Mouse (Mus musculus): ENCODE results near the gene Ctdspl. TPM values are rescaled to one million over a fixed set of nuclear protein-coding genes. Genes with fewer than 3 reads are reported as not detected.

Gene Ctdspl
- polyA plus RNA-seq, 1 experiment from 2014 or later: 7.5 TPM

DNA sequence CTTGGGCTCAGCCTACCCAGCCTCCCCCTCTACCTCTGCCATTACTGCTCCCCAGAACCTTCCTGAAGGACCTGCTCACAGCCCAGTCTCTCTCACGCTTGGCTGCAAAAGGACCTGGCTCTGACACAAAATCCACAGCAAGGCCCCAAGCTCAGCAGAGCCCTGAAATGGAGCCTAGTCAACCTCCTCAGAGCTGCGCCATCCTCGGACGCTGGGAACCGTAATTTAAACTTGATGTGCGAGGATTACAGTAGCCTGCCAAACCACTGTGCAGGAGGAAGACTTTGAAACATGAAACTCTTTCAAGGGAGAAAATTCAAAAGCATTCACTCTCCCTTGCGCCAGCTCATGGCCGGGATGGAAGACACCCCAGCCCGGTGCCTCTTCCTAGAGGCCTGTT is 34.7 kb upstream of the Ctdspl start:
- Histone ChIP-seq H3K9me3 (no peaks in the 10 kb centered on the region), H3K9ac (no peak overlapping the region), H3K36me3 (replicated peaks) (no peaks in the 10 kb centered on the region), H3K27ac (no peak overlapping the region), H3K27me3 (replicated peaks) (no peaks in the 10 kb centered on the region), H3K4me1 (no peaks in the 10 kb centered on the region; the same call in 1 of the 2 replicates), H3K4me3 (no peak overlapping the region), H3K4me2 (no peak overlapping the region)
- no peak for ATAC-seq (replicated peaks)
- WGBS: 85% methylated on average over 9 of the region's 9 CpGs

DNA sequence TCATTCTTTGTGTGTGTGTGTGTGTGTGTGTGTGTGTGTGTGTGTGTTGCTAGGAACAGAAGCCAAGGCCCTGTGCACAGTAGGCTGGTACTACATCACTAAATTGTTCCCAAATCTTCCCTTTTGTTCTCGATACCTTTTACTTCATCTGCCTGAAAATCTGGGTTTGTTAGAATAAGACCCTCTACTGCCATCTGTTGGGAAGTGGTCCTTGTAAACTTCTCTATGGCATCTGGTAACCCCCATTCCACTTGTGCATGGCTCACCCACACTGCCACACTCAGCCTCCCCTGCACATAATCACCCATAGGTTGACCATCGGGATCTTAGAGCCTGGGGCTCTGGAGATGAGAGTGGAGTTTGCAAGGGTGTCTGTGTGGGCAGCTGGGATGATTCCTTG is 31.2 kb upstream of the Ctdspl start:
- Histone ChIP-seq H3K4me2 (no peak overlapping the region), H3K27ac (no peak overlapping the region), H3K4me1 (no peaks in the 10 kb centered on the region; the same call in 1 of the 2 replicates), H3K9ac (no peak overlapping the region), H3K27me3 (replicated peaks) (no peaks in the 10 kb centered on the region), H3K4me3 (no peak overlapping the region), H3K36me3 (replicated peaks) (no peaks in the 10 kb centered on the region), H3K9me3 (no peaks in the 10 kb centered on the region)
- 79% methylated on average over 2 of the region's 2 CpGs for WGBS
- no peak for ATAC-seq (replicated peaks)

DNA sequence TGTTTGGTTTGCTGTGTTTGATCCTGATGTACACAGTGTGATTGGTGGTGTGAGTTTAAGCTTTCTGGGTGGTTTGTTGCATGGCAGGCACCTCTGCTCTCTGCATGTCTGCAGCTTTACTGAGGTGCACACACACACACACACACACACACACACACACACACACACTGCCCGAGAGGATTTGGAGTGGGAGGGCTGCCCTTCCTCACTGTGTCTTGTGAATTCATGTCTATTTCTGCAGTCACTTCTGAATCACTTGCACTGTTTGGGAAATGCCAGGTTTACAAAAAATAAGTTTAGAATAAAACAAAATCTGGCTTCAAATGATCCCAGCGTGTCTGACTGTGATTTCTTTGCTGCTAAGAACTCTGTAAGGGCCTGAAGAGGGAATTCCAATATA is 25.6 kb upstream of the Ctdspl start:
- Histone ChIP-seq H3K36me3 (replicated peaks) (no peaks in the 10 kb centered on the region), H3K27me3 (replicated peaks) (no peaks in the 10 kb centered on the region), H3K4me1 (no peaks in the 10 kb centered on the region), H3K4me3 (no peak overlapping the region), H3K9ac (no peak overlapping the region), H3K27ac (no peak overlapping the region), H3K9me3 (no peaks in the 10 kb centered on the region), H3K4me2 (no peak overlapping the region)
- WGBS: 78% methylated on average over 2 of the region's 2 CpGs
- ATAC-seq (replicated peaks): no peak

DNA sequence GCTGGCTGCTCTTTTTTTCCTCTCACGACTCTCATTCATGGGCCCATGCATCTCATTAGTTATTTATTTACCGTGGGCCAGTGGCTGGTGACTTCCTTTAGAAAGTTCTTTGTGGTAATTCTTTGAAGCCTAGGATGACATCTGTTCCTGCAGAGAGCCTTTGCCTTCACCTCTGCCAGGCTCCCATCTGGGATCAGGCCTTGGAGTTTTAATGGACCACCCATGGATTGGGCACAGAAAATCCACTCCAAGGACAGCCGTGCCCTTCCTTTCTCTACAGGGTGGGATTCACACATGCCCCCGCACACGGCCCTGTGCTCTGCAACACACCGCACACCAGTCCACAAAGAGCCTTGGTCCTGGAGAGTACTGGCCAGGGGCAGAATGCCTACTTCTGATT is 24.3 kb upstream of the Ctdspl start:
- Histone ChIP-seq H3K9me3 (no peaks in the 10 kb centered on the region), H3K27ac (no peak overlapping the region), H3K9ac (no peak overlapping the region), H3K4me2 (no peak overlapping the region), H3K36me3 (replicated peaks) (no peaks in the 10 kb centered on the region), H3K27me3 (replicated peaks) (no peaks in the 10 kb centered on the region), H3K4me1 (no peaks in the 10 kb centered on the region), H3K4me3 (no peak overlapping the region)
- ATAC-seq (replicated peaks): no peak
- WGBS: 22% methylated on average over 6 of the region's 6 CpGs

DNA sequence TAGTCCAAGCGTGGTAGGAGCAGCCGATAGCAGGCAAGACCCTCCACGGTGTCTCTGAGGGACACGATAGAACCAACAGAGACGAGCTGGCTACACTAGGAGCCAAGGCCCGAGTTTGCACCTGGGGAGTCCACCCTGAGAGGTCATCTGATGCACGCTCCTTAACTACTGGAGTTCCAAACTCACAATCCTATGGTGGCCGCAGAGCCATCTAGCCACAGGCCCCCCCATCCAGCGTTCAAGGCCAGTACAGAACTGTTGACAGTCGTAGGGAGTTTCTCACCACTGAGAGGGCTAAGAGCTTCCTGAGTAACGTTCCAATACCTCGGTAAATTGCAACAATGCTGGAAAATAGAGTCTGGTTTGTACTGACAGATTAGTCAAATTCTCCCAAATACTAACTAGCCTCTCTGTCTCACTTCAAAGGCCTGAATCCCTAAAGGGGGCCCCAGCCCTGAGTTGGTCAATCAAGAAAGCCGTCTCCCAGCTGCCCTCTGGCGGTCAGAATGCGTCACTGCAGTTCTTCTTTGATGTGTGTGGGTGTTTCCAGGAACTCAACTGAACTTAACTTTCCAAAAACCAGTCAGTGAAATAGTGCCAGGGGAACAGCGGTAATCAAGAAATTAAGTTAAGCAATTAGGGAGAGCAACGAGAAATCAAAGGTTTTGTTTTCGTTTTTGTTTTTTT is 18.2 kb upstream of the Ctdspl start:
- Histone ChIP-seq H3K4me2 (no peak overlapping the region), H3K36me3 (replicated peaks) (no peaks in the 10 kb centered on the region), H3K4me3 (no peak overlapping the region), H3K4me1 (no peaks in the 10 kb centered on the region), H3K27me3 (replicated peaks) (no peaks in the 10 kb centered on the region), H3K9me3 (no peaks in the 10 kb centered on the region), H3K9ac (no peak overlapping the region), H3K27ac (no peak overlapping the region)
- ATAC-seq (replicated peaks): no peak
- WGBS: 52% methylated on average over 18 of the region's 18 CpGs

DNA sequence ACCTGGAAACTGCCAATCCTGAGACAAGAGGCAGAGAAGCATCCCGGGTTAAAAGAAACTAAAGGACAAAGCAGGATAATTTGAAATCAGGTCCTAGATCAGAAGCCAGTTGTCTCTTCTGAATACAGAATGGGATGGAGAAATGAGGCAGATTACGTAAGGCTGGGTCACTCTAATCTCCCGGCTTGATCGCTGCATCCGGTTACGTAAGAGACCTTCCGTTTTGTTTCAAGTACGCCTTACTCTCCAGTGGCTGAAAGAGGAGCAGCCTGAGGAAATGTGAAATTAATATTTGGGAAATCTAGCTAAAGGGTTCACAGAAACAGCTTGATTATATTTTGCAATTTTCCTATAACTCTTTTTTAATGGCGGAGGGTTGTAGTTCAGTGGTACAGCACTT is 13.2 kb upstream of the Ctdspl start:
- Histone ChIP-seq H3K36me3 (replicated peaks) (no peaks in the 10 kb centered on the region), H3K4me1 (no peaks in the 10 kb centered on the region)
- ATAC-seq (replicated peaks): no peak

DNA sequence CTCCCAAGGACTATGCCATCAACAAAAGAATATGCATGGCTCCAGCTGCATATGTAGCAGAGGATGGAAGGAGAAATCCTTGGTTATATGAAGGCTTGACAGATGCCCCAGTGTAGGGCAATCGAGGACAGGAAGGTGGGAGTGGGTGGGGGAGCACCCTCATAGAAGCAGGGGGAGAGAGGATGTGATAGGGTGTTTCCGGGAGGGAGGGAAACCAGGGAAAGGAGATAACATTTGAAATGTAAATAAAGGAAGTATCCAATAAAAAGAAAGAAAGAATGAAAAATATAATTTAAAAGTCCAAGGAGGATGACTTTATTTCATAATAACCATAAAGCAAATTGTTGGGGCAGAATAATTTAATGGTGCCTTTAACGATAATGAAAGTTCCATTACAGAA is 12.6 kb upstream of the Ctdspl start:
- WGBS: 92% methylated on average over 3 of the region's 3 CpGs
- no peaks in the 10 kb centered on the region for H3K36me3 ChIP-seq (replicated peaks)
- no peaks in the 10 kb centered on the region for H3K4me1 ChIP-seq
- no peak overlapping the region for H3K9ac ChIP-seq
- H3K9me3 ChIP-seq: no peaks in the 10 kb centered on the region
- H3K4me3 ChIP-seq: no peak overlapping the region
- ATAC-seq (replicated peaks): no peak
- no peak overlapping the region for H3K27ac ChIP-seq
- H3K4me2 ChIP-seq: no peak overlapping the region
- no peaks in the 10 kb centered on the region for H3K27me3 ChIP-seq (replicated peaks)

More for the DNA sequence above, 13.2 kb upstream of the Ctdspl start:
- Histone ChIP-seq H3K4me3 (no peak overlapping the region), H3K4me2 (no peak overlapping the region), H3K27me3 (replicated peaks) (no peaks in the 10 kb centered on the region), H3K9me3 (no peaks in the 10 kb centered on the region), H3K27ac (no peak overlapping the region), H3K9ac (no peak overlapping the region)
- 84% methylated on average over 9 of the region's 9 CpGs for WGBS

DNA sequence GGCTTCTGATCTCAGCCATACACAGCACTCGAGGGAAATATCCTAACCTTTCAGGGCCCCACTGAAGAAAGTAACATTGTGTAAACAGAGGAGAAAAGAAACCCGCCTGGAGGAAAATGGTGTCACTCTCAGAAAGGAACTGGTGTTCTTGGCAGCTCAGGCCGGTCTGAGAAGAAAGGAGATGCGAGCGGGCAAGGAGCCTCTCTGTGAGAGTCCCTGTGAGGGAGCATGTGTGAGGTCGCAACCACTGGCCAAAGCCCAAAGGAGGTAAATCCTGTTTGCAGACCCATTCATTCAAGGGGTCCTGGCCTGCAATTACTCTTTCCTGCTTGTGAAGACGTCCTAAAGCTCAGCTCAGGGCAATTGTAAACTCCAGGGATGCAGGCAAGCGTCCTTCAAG is 11.7 kb upstream of the Ctdspl start:
- H3K36me3 ChIP-seq (replicated peaks): no peaks in the 10 kb centered on the region
- H3K9ac ChIP-seq: no peak overlapping the region
- H3K27me3 ChIP-seq (replicated peaks): no peaks in the 10 kb centered on the region
- H3K4me1 ChIP-seq: no peaks in the 10 kb centered on the region
- ATAC-seq (replicated peaks): no peak
- 46% methylated on average over 8 of the region's 8 CpGs for WGBS
- no peak overlapping the region for H3K4me2 ChIP-seq
- H3K27ac ChIP-seq: no peak overlapping the region
- H3K4me3 ChIP-seq: no peak overlapping the region
- H3K9me3 ChIP-seq: no peaks in the 10 kb centered on the region

DNA sequence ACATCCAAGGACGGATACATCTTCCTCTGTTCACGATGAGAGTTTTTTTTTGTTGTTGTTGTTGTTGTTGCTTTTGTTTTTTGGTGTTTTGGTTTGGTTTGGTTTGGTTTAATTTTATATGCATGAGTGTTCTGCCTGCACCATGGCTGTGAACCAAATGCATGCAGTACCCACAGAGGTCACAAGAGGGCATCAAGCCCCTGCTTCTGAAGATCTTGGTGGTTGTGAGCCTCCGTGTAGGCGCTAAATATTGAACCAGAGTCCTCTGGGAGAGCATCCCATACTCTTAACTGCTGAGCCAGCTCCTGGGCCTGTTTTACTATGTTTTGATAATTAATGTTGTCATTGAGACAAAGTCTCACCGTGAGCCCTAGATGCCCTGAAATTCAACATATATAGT is 11.0 kb upstream of the Ctdspl start:
- ATAC-seq (replicated peaks): no peak
- Histone ChIP-seq H3K36me3 (replicated peaks) (no peaks in the 10 kb centered on the region), H3K4me1 (no peaks in the 10 kb centered on the region), H3K9me3 (no peaks in the 10 kb centered on the region), H3K4me2 (no peak overlapping the region), H3K27me3 (replicated peaks) (no peaks in the 10 kb centered on the region), H3K9ac (no peak overlapping the region), H3K27ac (no peak overlapping the region), H3K4me3 (no peak overlapping the region)
- 49% methylated on average over 5 of the region's 5 CpGs for WGBS

DNA sequence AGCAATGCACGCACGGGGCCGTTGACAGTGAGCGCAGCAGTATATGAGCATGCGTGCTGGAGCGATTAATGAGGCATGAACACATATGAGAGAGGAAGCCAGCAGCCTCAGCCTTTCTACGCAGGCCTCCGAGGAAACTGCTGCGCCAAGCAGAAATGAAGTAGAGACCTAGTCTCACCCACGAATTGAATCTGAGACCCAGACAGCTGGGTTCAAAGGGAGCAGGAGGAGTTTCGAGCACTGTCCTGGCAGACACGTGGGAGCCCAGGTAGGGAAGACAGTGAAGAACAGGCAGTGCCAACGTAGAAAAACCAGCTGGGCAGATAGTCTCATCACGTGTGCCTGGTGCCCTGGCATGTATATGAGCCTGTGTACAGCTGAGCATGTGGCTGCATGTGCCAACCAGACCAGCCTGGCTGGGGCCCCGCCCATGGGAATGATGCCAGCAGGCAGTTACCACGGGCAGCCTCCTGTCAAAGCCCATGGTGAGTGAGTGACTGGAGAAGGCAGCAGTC is 6.5 kb upstream of the Ctdspl start:
- H3K9ac ChIP-seq: no peak overlapping the region
- 77% methylated on average over 16 of the region's 16 CpGs for WGBS
- no peak overlapping the region for H3K4me3 ChIP-seq
- no peaks in the 10 kb centered on the region for H3K36me3 ChIP-seq (replicated peaks)
- H3K9me3 ChIP-seq: no peaks in the 10 kb centered on the region
- no peak overlapping the region for H3K4me2 ChIP-seq
- 0 out of 2 replicates have a peak, but pooled peaks have one; percentile 8 for ATAC-seq (replicated peaks)
- peaks cover 4% of the 10 kb centered on the region for H3K4me1 ChIP-seq
- no peaks in the 10 kb centered on the region for H3K27me3 ChIP-seq (replicated peaks)
- no peak overlapping the region for H3K27ac ChIP-seq

DNA sequence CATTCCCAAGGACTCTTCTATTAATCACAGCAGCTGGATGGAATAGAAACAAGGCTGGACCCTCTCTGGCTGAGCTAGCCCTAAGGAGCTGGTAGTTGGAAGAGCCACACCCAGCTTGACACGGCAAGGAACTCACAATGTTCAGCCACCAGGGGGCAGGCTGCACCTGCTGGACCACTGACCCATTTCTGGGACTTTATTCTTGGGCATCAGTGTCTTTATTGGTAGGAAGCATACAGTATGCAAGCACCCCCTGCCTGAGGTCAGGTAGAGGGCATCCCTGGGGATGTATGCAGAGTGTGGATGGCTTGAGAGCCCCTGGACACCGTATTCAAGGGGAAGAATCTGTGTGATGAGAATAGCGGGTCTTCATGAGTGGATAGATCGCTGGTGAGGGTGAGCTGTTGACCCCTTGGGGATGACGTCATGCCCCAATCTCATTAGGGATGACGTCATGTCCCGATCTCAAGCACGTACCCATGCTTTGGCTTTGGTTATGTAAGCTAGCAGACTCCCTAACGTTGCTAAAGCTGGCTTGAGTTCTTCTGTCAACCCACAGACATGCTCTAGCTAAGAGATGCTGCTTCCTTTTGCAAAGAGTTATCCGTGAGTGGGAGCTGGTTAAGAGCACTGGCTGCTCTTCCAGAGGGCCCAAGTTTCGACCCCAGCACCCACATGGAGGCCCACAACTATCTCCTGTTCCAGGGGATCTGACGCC is 5.3 kb upstream of the Ctdspl start:
- H3K27ac ChIP-seq: no peak overlapping the region
- no peaks in the 10 kb centered on the region for H3K27me3 ChIP-seq (replicated peaks)
- ATAC-seq (replicated peaks): no peak
- H3K36me3 ChIP-seq (replicated peaks): no peaks in the 10 kb centered on the region
- no peak overlapping the region for H3K4me2 ChIP-seq
- no peaks in the 10 kb centered on the region for H3K9me3 ChIP-seq
- 51% methylated on average over 12 of the region's 12 CpGs for WGBS
- no peak overlapping the region for H3K4me3 ChIP-seq
- peaks cover 9% of the 10 kb centered on the region for H3K4me1 ChIP-seq
- H3K9ac ChIP-seq: no peak overlapping the region

DNA sequence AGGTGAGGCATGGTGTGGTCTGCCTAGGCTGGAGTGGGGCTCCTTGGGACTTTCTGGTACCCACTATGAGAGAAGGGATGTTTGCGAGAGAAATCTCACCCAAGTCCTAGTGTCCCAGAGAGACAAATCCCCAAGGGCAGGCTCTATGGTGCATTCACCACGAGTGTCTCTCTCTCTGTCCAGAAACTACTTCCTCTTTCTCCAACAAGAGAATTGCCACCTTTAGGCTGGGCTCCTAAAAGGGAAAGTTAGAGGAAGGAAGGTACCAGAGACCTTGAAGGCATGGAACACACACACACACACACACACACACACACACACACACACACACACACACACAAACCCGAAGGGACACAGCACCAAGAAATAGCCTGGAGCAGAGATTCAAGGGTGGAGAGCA is 4.3 kb upstream of the Ctdspl start:
- no peak for ATAC-seq (replicated peaks)
- no peaks in the 10 kb centered on the region for H3K9me3 ChIP-seq
- H3K36me3 ChIP-seq (replicated peaks): no peaks in the 10 kb centered on the region
- H3K27me3 ChIP-seq (replicated peaks): no peaks in the 10 kb centered on the region
- no peak overlapping the region for H3K9ac ChIP-seq
- no peak overlapping the region for H3K4me3 ChIP-seq
- H3K27ac ChIP-seq: no peak overlapping the region
- H3K4me2 ChIP-seq: no peak overlapping the region
- peaks cover 10% of the 10 kb centered on the region for H3K4me1 ChIP-seq
- 72% methylated on average over 3 of the region's 3 CpGs for whole genome bisulfite sequencing

All from midbrain, embryonic 15.5 days (tissue).